Mouse (Mus musculus) midbrain, embryonic 10.5 days (tissue): Measurements from ENCODE around the gene Nxf7. TPM values are rescaled to one million over a fixed set of nuclear protein-coding genes. Genes with fewer than 3 reads are reported as not detected.
"Not testable (repeated sequence)": the region's sequence is repeated elsewhere in the genome, so short reads cannot be mapped to it uniquely, and the experiment has no call there.

Experiments used
- DNase-seq: peaks from one replicate; pipeline ENCODE4 v3.0.0-alpha.2; 2017; ENCODE audit warnings: low spot score
- H3K27ac ChIP-seq: fragments of 300-500 bp; sonication (generic); replicated peaks from 2 replicates; pipeline ENCODE4 v1.5.1; 2016; ENCODE audit warnings: mild to moderate bottlenecking
- H3K27me3 ChIP-seq: fragments of 300-500 bp; sonication (generic); 2 replicates; pipeline ENCODE4 v1.6.1; 2016; ENCODE audit warnings: low read depth, mild to moderate bottlenecking; ENCODE audit not compliant: poor library complexity, severe bottlenecking
- H3K36me3 ChIP-seq: fragments of 300-500 bp; sonication (generic); 2 replicates; pipeline ENCODE4 v1.6.1; 2016; ENCODE audit warnings: mild to moderate bottlenecking, moderate library complexity
- H3K4me1 ChIP-seq: fragments of 300-500 bp; sonication (generic); 2 replicates; pipeline ENCODE4 v1.6.1; 2016
- H3K4me3 ChIP-seq: fragments of 300-500 bp; sonication (generic); 2 replicates; pipeline ENCODE4 v1.5.1; 2016; ENCODE audit warnings: mild to moderate bottlenecking, moderate library complexity
- H3K9me3 ChIP-seq: fragments of 300-500 bp; sonication (generic); replicated peaks from 2 replicates; pipeline ENCODE4 v1.6.1; 2016; ENCODE audit warnings: mild to moderate bottlenecking
- WGBS: fragments of 180-500 bp; shearing (Covaris S2); methylation state at CpG from one replicate; pipeline ENCODE4 v1.1.7; 2016; 5-methylcytosine and 5-hydroxymethylcytosine counted together
- polyA plus RNA-seq: library from polyadenylated mRNA; unstranded; fragments of >200 nt; fragmentation: Nextera tagmentation; extraction: Ambion mirVana; gene quantifications from 2 replicates; pipeline ENCODE4 v1.2.1, GENCODE M21; 2016

Gene Nxf7
- polyA plus RNA-seq: 0.14 TPM in 1 of 2 replicates, not detected in the other

GRCm38 (mm10) chrX:135598677-135599076, at the start of gene Nxf7:
Gene Nxf7 (minus strand): TSS chrX:135598777.
- WGBS: 81% methylated on average over 2 of the region's 2 CpGs
- Histone ChIP-seq H3K27me3 (0 out of 2 replicates have a peak, but pooled peaks cover 4% of the 10 kb centered on the region), H3K4me1 (no peaks in the 10 kb centered on the region), H3K36me3 (no peaks in the 10 kb centered on the region), H3K27ac (no peak within 1 kb of the TSS), H3K4me3 (no peak within 1 kb of the TSS), H3K9me3 (peaks cover 8% of the 10 kb centered on the region; the same call in 1 of the 2 replicates)
- no peak for DNase-seq

- 90% methylated on average over 11 of the region's 11 CpGs for WGBS
- H3K4me1 ChIP-seq: no peaks in the 10 kb centered on the region
Observed at GRCm38 (mm10) chrX:135627605-135628004, 29.0 kb upstream of the Nxf7 start, which contains the start of gene Prame. Gene Prame (minus strand): TSS chrX:135627705.

GRCm38 (mm10) chrX:135601298-135602029, 2.9 kb upstream of the Nxf7 start:
- not testable (repeated sequence) for H3K27me3 ChIP-seq, DNase-seq, H3K27ac ChIP-seq, H3K9me3 ChIP-seq, H3K4me1 ChIP-seq, H3K4me3 ChIP-seq, H3K36me3 ChIP-seq
- 70% methylated on average over 3 of the region's 3 CpGs for WGBS

More at GRCm38 (mm10) chrX:135627605-135628004, 29.0 kb upstream of the Nxf7 start, which contains the start of gene Prame:
- no peak for DNase-seq
- no peaks in the 10 kb centered on the region for H3K36me3 ChIP-seq
- peaks cover 7% of the 10 kb centered on the region; the same call in 1 of the 2 replicates for H3K27me3 ChIP-seq
- no peaks in the 10 kb centered on the region for H3K9me3 ChIP-seq
- no peak within 1 kb of the TSS for H3K4me3 ChIP-seq
- no peak within 1 kb of the TSS for H3K27ac ChIP-seq

- H3K36me3 ChIP-seq: no peaks in the 10 kb centered on the region
- no peak overlapping the region for H3K4me3 ChIP-seq
- peaks cover 8% of the 10 kb centered on the region; the same call in 1 of the 2 replicates for H3K9me3 ChIP-seq
- no peaks in the 10 kb centered on the region for H3K4me1 ChIP-seq
- 95% methylated on average over 13 of the region's 13 CpGs for WGBS
- DNase-seq: no peak
- H3K27ac ChIP-seq: no peak overlapping the region
- H3K27me3 ChIP-seq: 0 out of 2 replicates have a peak, but pooled peaks cover 6% of the 10 kb centered on the region
Observed at GRCm38 (mm10) chrX:135598096-135598495, 481 bp downstream of the Nxf7 start.

- Histone ChIP-seq H3K36me3 (no peaks in the 10 kb centered on the region), H3K9me3 (no peaks in the 10 kb centered on the region), H3K27ac (no peak overlapping the region), H3K4me3 (no peak overlapping the region), H3K27me3 (peaks cover 38% of the 10 kb centered on the region), H3K4me1 (no peaks in the 10 kb centered on the region)
- DNase-seq: no peak
- WGBS: 82% methylated on average over 1 of the region's 1 CpGs
Observed at GRCm38 (mm10) chrX:135576412-135576811, 22.2 kb downstream of the Nxf7 start.

- DNase-seq, H3K36me3 ChIP-seq, H3K27ac ChIP-seq, H3K4me1 ChIP-seq, H3K9me3 ChIP-seq, H3K4me3 ChIP-seq: not testable (repeated sequence)
- WGBS: 80% methylated on average over 9 of the region's 9 CpGs
- H3K27me3 ChIP-seq: peaks cover 38% of the 10 kb centered on the region
Observed at GRCm38 (mm10) chrX:135574958-135575628, 23.5 kb downstream of the Nxf7 start.

- 26% methylated on average over 8 of the region's 8 CpGs for WGBS
- H3K4me1 ChIP-seq, H3K9me3 ChIP-seq, H3K27ac ChIP-seq, DNase-seq, H3K36me3 ChIP-seq, H3K4me3 ChIP-seq: not testable (repeated sequence)
- H3K27me3 ChIP-seq: peaks cover 32% of the 10 kb centered on the region
Observed at GRCm38 (mm10) chrX:135574261-135574957, 24.2 kb downstream of the Nxf7 start.

GRCm38 (mm10) chrX:135569467-135569866, 29.1 kb downstream of the Nxf7 start:
- not testable (repeated sequence) for H3K36me3 ChIP-seq, H3K27me3 ChIP-seq, H3K9me3 ChIP-seq, H3K27ac ChIP-seq, H3K4me1 ChIP-seq, H3K4me3 ChIP-seq
- 55% methylated on average over 2 of the region's 2 CpGs for WGBS
- peak; percentile 36 for DNase-seq

GRCm38 (mm10) chrX:135564934-135565333, 33.6 kb downstream of the Nxf7 start:
- not testable (repeated sequence) for H3K9me3 ChIP-seq, DNase-seq, H3K27me3 ChIP-seq, H3K4me3 ChIP-seq, H3K36me3 ChIP-seq, H3K4me1 ChIP-seq, H3K27ac ChIP-seq
- WGBS: 65% methylated on average over 4 of the region's 4 CpGs

GRCm38 (mm10) chrX:135562841-135563240, 35.7 kb downstream of the Nxf7 start:
- no peak for DNase-seq
- no peaks in the 10 kb centered on the region for H3K4me1 ChIP-seq
- no peaks in the 10 kb centered on the region for H3K36me3 ChIP-seq
- no peak overlapping the region for H3K27ac ChIP-seq
- no peaks in the 10 kb centered on the region for H3K9me3 ChIP-seq
- H3K27me3 ChIP-seq: no peaks in the 10 kb centered on the region
- no peak overlapping the region for H3K4me3 ChIP-seq
- 66% methylated on average over 2 of the region's 2 CpGs for WGBS

- H3K9me3 ChIP-seq, H3K36me3 ChIP-seq: not testable (repeated sequence)
- 63% methylated on average over 2 of the region's 2 CpGs for WGBS
Observed at GRCm38 (mm10) chrX:135561693-135562092, 36.9 kb downstream of the Nxf7 start.

GRCm38 (mm10) chrX:135560933-135561332, 37.6 kb downstream of the Nxf7 start:
- not testable (repeated sequence) for H3K4me3 ChIP-seq, H3K27ac ChIP-seq, H3K36me3 ChIP-seq, H3K9me3 ChIP-seq, H3K4me1 ChIP-seq, H3K27me3 ChIP-seq, DNase-seq
- WGBS: 34% methylated on average over 4 of the region's 4 CpGs

More at GRCm38 (mm10) chrX:135561693-135562092, 36.9 kb downstream of the Nxf7 start:
- not testable (repeated sequence) for DNase-seq, H3K27me3 ChIP-seq, H3K27ac ChIP-seq, H3K4me1 ChIP-seq, H3K4me3 ChIP-seq
